Mouse (Mus musculus) neural tube, embryonic 11.5 days (tissue): ENCODE measurements around the gene Clptm1. TPM values are rescaled to one million over a fixed set of nuclear protein-coding genes. Genes with fewer than 3 reads are reported as not detected.
A peak's percentile ranks its signal among the peaks of the same experiment; 100 is the strongest.

ENCODE experiments used
- ATAC-seq: fragments of 200-750 bp; cut with Nextera tagmentation; 2 replicates; pipeline ENCODE4 v1.8.0; 2017; ENCODE audit warnings: moderate number of reproducible peaks, mild to moderate bottlenecking, moderate TSS enrichment, moderate library complexity; ENCODE audit not compliant: insufficient read depth, low FRiP score, low TSS enrichment
- DNase-seq: peaks from one replicate; pipeline ENCODE4 v3.0.0-alpha.2; 2015; ENCODE audit warnings: low spot score
- H3K27ac ChIP-seq: fragments of 300-500 bp; sonication (generic); 2 replicates; pipeline ENCODE4 v1.5.1; 2014; ENCODE audit warnings: low read depth, mild to moderate bottlenecking, low read length
- H3K27me3 ChIP-seq: fragments of 300-500 bp; sonication (generic); 2 replicates; pipeline ENCODE4 v1.6.1; 2014; ENCODE audit warnings: mild to moderate bottlenecking, low read length, mixed read lengths; ENCODE audit not compliant: control insufficient read depth, insufficient read depth
- H3K36me3 ChIP-seq: fragments of 300-500 bp; sonication (generic); 2 replicates; pipeline ENCODE4 v1.6.1; 2014; ENCODE audit warnings: mild to moderate bottlenecking, low read length, moderate library complexity, mixed read lengths; ENCODE audit not compliant: control insufficient read depth, insufficient read depth
- H3K4me1 ChIP-seq: fragments of 300-500 bp; sonication (generic); 2 replicates; pipeline ENCODE4 v1.6.1; 2014; ENCODE audit warnings: low read length, mixed read lengths; ENCODE audit not compliant: control insufficient read depth, insufficient read depth
- H3K4me2 ChIP-seq: fragments of 300-500 bp; sonication (generic); 2 replicates; pipeline ENCODE4 v1.6.1; 2014; ENCODE audit warnings: low read depth, mild to moderate bottlenecking, moderate library complexity
- H3K4me3 ChIP-seq: fragments of 300-500 bp; sonication (generic); 2 replicates; pipeline ENCODE4 v1.5.1; 2014; ENCODE audit warnings: low read depth, low read length
- H3K9ac ChIP-seq: fragments of 300-500 bp; sonication (generic); 2 replicates; pipeline ENCODE4 v1.6.1; 2014; ENCODE audit warnings: mild to moderate bottlenecking, low read length
- H3K9me3 ChIP-seq: fragments of 300-500 bp; sonication (generic); 2 replicates; pipeline ENCODE4 v1.6.1; 2016; ENCODE audit warnings: low read length; ENCODE audit not compliant: control insufficient read depth
- WGBS: fragments of 180-500 bp; shearing (Covaris S2); extraction: QIAGEN DNeasy Blood & Tissue Kit; methylation state at CpG from one replicate; pipeline ENCODE4 v1.1.7; 2014; 5-methylcytosine and 5-hydroxymethylcytosine counted together
- polyA plus RNA-seq: library from polyadenylated mRNA; unstranded; fragments of >200 nt; fragmentation: Nextera tagmentation; extraction: Ambion mirVana; gene quantifications from 2 replicates; pipeline ENCODE4 v1.2.1, GENCODE M21; 2014

The Clptm1 gene
- polyA plus RNA-seq, 1 experiment from 2014 or later: 104 TPM

DNA sequence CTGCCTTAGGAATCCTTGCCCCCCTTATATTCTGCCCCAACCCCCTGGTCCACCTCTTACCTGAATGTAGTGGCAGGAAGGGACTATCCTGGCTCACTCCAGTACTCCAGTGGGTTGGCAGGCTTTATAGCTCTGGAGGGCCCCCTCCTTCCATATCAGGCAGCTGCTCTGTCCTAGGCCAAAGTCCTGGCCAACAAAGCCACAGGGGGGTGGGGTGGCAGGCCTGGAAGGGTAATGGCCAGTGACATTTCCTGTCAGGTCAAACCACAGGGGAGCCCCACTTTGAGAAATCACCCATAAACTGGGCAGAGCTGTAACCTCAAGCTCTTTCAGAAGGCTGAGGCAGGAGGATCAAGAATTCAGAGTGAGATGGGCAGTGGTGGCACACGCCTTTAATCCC lies 11.8 kb upstream of the Clptm1 start:
- Histone ChIP-seq H3K4me1 (no peaks in the 10 kb centered on the region), H3K27me3 (no peaks in the 10 kb centered on the region), H3K9ac (no peak overlapping the region), H3K27ac (no peak overlapping the region), H3K9me3 (no peaks in the 10 kb centered on the region), H3K4me3 (no peak overlapping the region), H3K36me3 (no peaks in the 10 kb centered on the region), H3K4me2 (no peak overlapping the region)
- WGBS: 40% methylated on average over 1 of the region's 1 CpGs
- DNase-seq (no peak), ATAC-seq (no peak)

DNA sequence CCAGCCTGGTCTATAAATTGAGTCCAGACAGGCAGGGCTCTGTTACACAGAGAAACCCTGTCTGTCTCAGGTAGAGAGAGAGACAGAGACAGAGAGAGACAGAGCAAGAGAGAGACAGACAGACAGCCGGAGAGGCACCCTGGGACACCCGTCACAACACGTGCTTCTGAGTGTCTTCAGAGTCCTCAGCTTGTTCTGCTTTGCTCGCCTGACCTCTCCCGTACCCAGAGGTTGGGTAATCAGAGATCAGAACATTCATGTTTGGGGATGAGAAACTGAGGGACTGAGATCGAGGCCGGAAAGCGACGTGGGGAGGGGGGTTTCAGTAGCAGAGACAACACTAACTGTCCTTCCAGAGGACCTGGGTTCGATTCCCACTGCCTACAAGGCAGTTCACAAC lies 11.0 kb upstream of the Clptm1 start:
- no peaks in the 10 kb centered on the region for H3K36me3 ChIP-seq
- 84% methylated on average over 10 of the region's 10 CpGs for WGBS
- H3K4me2 ChIP-seq: no peak overlapping the region
- H3K27me3 ChIP-seq: no peaks in the 10 kb centered on the region
- no peak overlapping the region for H3K27ac ChIP-seq
- H3K4me3 ChIP-seq: no peak overlapping the region
- no peak for ATAC-seq
- no peak for DNase-seq
- no peaks in the 10 kb centered on the region for H3K4me1 ChIP-seq
- H3K9ac ChIP-seq: no peak overlapping the region
- no peaks in the 10 kb centered on the region for H3K9me3 ChIP-seq

DNA sequence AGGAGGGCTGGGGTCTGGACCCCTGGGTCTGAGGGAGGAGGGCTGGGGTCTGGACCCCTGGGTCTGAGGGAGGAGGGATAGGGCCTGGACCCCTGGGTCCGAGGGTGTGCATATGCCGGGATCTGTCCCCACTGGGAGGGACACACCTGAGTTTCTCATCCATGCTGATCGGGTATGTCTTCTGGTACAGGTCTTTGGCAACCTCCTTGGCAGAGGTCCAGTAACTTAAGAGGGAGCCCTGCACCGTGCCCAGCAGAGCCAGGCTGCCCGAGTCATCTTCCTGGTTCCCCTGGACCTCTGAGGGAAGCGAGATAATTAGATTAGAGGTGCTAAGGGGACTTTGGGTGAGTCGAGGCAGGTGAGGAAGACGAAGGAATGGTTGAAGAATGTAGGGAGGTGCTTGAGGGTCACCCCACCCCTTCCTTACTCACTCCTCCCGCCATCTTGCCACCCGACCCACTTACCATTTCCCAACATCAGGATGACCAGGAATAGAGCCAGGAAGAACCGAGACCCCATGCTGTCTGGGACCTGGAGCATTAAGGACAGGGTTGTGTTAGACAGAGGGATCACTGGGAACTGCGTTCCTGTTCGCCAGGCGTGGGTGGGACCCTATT lies 8.4 kb upstream of the Clptm1 start:
- ATAC-seq: no peak
- H3K27ac ChIP-seq: no peak overlapping the region
- H3K36me3 ChIP-seq: no peaks in the 10 kb centered on the region
- no peak for DNase-seq
- H3K9ac ChIP-seq: no peak overlapping the region
- H3K9me3 ChIP-seq: no peaks in the 10 kb centered on the region
- 73% methylated on average over 14 of the region's 14 CpGs for WGBS
- no peaks in the 10 kb centered on the region for H3K4me1 ChIP-seq
- H3K4me2 ChIP-seq: no peak overlapping the region
- no peaks in the 10 kb centered on the region for H3K27me3 ChIP-seq
- no peak overlapping the region for H3K4me3 ChIP-seq

DNA sequence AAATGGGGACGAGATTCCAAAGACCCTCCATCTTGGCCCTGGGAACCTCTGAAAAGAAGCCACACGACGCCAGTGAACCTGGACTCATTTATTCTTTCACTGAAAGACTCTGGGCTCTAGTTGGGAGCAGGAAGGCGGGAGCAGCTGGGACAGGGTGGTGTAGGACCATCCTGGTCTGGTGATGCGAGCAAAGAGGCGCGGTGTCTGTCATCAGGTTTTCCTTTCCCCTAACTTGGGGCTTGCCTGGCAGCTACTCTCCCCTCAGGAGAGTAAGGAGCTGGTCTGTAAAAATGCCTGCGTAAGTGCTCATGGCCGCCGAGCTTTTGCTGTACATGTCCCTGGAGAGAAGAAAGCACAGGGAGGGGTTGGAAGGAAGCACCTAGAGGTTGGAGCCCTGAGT lies 6.7 kb upstream of the Clptm1 start:
- ATAC-seq (no peak), DNase-seq (no peak)
- no peak overlapping the region for H3K27ac ChIP-seq
- H3K36me3 ChIP-seq: no peaks in the 10 kb centered on the region
- WGBS: 71% methylated on average over 10 of the region's 10 CpGs
- no peaks in the 10 kb centered on the region for H3K9me3 ChIP-seq
- H3K4me1 ChIP-seq: no peaks in the 10 kb centered on the region
- no peak overlapping the region for H3K9ac ChIP-seq
- no peak overlapping the region for H3K4me2 ChIP-seq
- H3K27me3 ChIP-seq: no peaks in the 10 kb centered on the region
- H3K4me3 ChIP-seq: no peak overlapping the region

DNA sequence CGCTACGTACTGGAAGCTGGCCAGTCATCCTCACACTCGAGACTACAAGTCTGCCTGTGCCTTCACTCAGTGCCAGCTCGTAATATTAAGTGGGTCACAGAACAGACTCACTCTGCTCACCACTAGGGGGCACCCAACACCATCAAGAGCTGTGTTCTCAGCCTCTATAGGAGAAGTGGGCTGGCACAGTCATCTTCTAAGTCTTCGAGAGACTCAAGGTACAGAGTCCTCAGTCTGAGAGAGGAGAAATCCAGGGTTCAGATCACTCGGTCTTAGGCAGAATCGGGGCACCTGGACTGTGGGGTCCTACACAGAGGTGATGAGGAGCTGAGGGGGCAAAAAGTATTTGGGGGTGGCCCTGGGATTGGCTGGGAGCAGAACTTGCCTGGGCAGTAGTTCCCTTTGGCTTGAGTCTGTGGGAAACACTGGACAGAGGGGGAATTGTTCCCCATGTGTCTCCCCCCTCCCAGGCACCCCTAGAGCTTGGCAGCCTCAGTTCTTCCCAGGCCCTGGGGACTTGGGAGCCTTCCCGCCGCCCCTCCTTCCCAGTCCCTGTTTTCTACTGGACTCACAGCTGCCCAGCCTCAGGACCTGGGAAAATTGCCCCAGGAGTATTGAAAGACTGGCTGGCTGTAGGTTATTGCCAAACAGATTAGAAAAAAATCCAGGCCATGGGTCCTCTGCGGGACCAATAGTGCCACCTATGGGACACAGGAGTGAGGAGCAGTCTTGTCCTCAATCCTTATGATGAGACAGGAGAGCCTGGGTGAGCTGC lies 4.3 kb upstream of the Clptm1 start:
- Histone ChIP-seq H3K4me2 (peak overlapping the region; percentile 29), H3K4me1 (peaks cover 6% of the 10 kb centered on the region), H3K27ac (no peak overlapping the region), H3K9ac (no peak overlapping the region), H3K36me3 (no peaks in the 10 kb centered on the region), H3K27me3 (no peaks in the 10 kb centered on the region), H3K4me3 (no peak overlapping the region), H3K9me3 (no peaks in the 10 kb centered on the region)
- ATAC-seq (peak; percentile 58; the same call in 1 of the 2 replicates), DNase-seq (peak; percentile 87)
- WGBS: 9% methylated on average over 10 of the region's 10 CpGs

DNA sequence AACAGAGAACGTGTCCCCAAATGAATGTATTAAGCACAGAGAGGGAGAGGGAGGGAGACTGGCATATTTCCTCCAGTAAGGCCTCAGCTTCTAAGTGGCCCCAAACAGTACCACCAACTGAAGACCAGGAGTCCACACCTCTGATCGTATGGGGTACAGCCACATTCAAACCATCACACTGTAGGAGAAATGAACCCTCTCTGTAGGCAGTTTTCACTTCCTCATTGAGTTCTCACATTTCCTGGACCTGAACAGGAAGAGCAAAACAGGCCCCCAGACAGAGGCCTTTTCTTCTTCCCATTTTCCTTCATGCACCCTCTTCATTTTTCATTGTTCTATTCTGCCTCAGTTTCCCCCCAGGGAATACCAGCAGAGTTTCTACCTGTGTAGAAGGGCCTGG lies 2.6 kb upstream of the Clptm1 start:
- WGBS: 76% methylated on average over 2 of the region's 2 CpGs

DNA sequence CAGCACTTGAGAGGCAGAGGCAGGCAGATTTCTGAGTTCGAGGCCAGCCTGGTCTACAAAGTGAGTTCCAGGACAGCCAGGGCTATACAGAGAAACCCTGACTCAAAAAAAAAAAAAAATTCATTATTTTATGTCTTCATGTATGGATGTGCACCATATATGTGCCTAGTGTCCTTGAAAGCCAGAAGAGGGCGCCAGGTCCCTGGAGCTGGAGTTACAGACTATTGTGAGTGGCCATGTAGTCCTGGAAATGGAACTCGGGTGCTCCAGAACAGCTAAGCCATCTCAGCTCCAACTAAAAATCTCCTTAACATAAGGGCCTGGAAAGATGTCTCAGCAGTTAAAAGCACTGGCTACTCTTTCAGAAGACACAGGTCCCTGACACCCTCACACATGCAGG lies 1.9 kb upstream of the Clptm1 start:
- H3K9ac ChIP-seq: no peak overlapping the region
- H3K9me3 ChIP-seq: no peaks in the 10 kb centered on the region
- 66% methylated on average over 3 of the region's 3 CpGs for WGBS

More for the DNA sequence above, 2.6 kb upstream of the Clptm1 start:
- H3K9me3 ChIP-seq: no peaks in the 10 kb centered on the region
- peaks cover 13% of the 10 kb centered on the region for H3K4me1 ChIP-seq
- H3K27ac ChIP-seq: no peak overlapping the region
- H3K9ac ChIP-seq: no peak overlapping the region
- H3K27me3 ChIP-seq: no peaks in the 10 kb centered on the region
- no peak for DNase-seq
- ATAC-seq: no peak
- H3K4me3 ChIP-seq: no peak overlapping the region
- H3K36me3 ChIP-seq: no peaks in the 10 kb centered on the region
- no peak overlapping the region for H3K4me2 ChIP-seq

DNA sequence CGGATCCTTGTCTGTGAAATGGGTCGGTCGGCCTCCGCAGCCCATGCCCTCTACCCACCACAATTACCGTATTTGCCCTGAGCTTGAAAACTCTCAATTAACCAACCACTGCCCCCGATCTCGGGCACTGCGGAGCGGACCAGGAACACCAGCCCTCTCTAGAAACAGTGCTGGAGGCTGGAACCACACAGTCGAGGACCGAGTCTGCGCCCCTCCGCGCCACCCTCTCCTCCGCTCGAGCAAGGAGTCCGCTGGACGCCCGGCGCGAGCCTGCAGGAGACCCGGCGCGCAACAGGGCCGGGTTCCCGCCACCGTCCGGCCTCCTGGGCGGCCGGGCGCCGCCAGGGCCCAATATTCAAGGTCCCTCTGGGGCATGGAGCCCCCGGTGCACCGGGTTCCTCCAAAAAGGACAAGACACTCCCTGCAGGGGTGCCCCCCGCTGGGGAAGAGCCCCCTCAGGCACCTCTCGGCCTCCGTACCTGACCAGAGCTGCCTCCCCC lies 328 bp downstream of the Clptm1 start:
- WGBS: under 1% methylated on average over 37 of the region's 37 CpGs
- Histone ChIP-seq H3K4me3 (peak overlapping the region; percentile 99), H3K27me3 (no peaks in the 10 kb centered on the region), H3K36me3 (no peaks in the 10 kb centered on the region), H3K27ac (peak overlapping the region; percentile 46; the same call in 1 of the 2 replicates), H3K4me2 (peak overlapping the region; percentile 62), H3K4me1 (peaks cover 13% of the 10 kb centered on the region), H3K9me3 (no peaks in the 10 kb centered on the region), H3K9ac (peak overlapping the region; percentile 97)
- peak; percentile 14 for DNase-seq
- ATAC-seq: peak; percentile 60; the same call in 1 of the 2 replicates

More for the DNA sequence above, 1.9 kb upstream of the Clptm1 start:
- ATAC-seq (no peak), DNase-seq (no peak)
- Histone ChIP-seq H3K27ac (no peak overlapping the region), H3K4me1 (peaks cover 13% of the 10 kb centered on the region), H3K4me3 (no peak overlapping the region), H3K4me2 (no peak overlapping the region), H3K36me3 (no peaks in the 10 kb centered on the region), H3K27me3 (no peaks in the 10 kb centered on the region)

DNA sequence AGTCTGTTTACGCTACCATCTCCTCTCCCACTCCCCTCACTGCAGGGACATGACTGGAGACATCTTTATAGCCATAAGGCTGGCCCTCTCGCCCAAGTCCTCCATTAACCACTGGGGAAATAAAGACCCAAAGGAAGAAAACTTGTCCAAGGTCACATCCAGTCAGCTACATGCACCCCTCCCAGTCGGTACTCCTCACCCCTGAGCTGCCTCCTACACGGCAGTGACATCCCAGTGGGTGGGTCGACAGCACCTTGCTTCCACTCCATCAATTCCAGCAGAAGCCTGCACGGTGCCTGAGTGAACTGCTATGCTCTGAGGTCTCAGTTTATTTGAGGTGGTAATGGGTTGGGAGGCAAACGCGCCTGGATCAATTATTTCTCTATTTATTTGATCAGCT lies 893 bp downstream of the Clptm1 start:
- DNase-seq: no peak
- WGBS: 14% methylated on average over 8 of the region's 8 CpGs
- ATAC-seq: no peak
- no peaks in the 10 kb centered on the region for H3K27me3 ChIP-seq
- peaks cover 13% of the 10 kb centered on the region for H3K4me1 ChIP-seq
- no peaks in the 10 kb centered on the region for H3K36me3 ChIP-seq
- H3K4me2 ChIP-seq: peak overlapping the region; percentile 62
- peak overlapping the region; percentile 99 for H3K4me3 ChIP-seq
- H3K9ac ChIP-seq: peak overlapping the region; percentile 97
- no peaks in the 10 kb centered on the region for H3K9me3 ChIP-seq
- H3K27ac ChIP-seq: no peak overlapping the region
